Mouse (Mus musculus) forebrain, embryonic 14.5 days (tissue): ENCODE measurements at regions not wholly inside any gene's neighbourhood (a gene's known extent, or its start where the extent isn't known, plus 50 kb on each side); places are given as distances from the start of the nearest gene placed in this dataset.

Experiments
- ATAC-seq: fragments of 200-750 bp; cut with Nextera tagmentation; 2 replicates; pipeline ENCODE4 v1.8.0; 2017; ENCODE audit warnings: mild to moderate bottlenecking, moderate library complexity
- DNase-seq: peaks from one replicate; pipeline ENCODE4 v3.0.0-alpha.2; 2015; ENCODE audit warnings: low spot score
- H3K27ac ChIP-seq: fragments of 300-500 bp; sonication (generic); 2 replicates; pipeline ENCODE4 v1.5.1; 2014; ENCODE audit warnings: low read depth, mild to moderate bottlenecking, control low read depth, low read length, moderate library complexity
- H3K27me3 ChIP-seq: fragments of 300-500 bp; sonication (generic); replicated peaks from 2 replicates; pipeline ENCODE4 v1.6.1; 2014; ENCODE audit warnings: low read length, control low read depth, mixed read lengths; ENCODE audit not compliant: control insufficient read depth, insufficient read depth
- H3K36me3 ChIP-seq: fragments of 300-500 bp; sonication (generic); 2 replicates; pipeline ENCODE4 v1.6.1; 2014; ENCODE audit warnings: low read length, control low read depth; ENCODE audit not compliant: control insufficient read depth, insufficient read depth
- H3K4me1 ChIP-seq: fragments of 300-500 bp; sonication (generic); 2 replicates; pipeline ENCODE4 v1.6.1; 2014; ENCODE audit warnings: antibody characterized with exemption, low read length, control low read depth; ENCODE audit not compliant: control insufficient read depth, insufficient read depth
- H3K4me2 ChIP-seq: fragments of 300-500 bp; sonication (generic); 2 replicates; pipeline ENCODE4 v1.6.1; 2014; ENCODE audit warnings: mild to moderate bottlenecking, control low read depth, low read length
- H3K4me3 ChIP-seq: fragments of 300-500 bp; sonication (generic); 2 replicates; pipeline ENCODE4 v1.5.1; 2014; ENCODE audit warnings: low read depth, low read length, control low read depth
- H3K9ac ChIP-seq: fragments of 300-500 bp; sonication (generic); 2 replicates; pipeline ENCODE4 v1.6.1; 2014; ENCODE audit warnings: mild to moderate bottlenecking, low read length, control low read depth, moderate library complexity
- H3K9me3 ChIP-seq: fragments of 300-500 bp; sonication (generic); replicated peaks from 2 replicates; pipeline ENCODE4 v1.6.1; 2016; ENCODE audit warnings: low read length, control low read depth, mixed read lengths; ENCODE audit not compliant: control insufficient read depth
- WGBS: fragments of 180-500 bp; shearing (Covaris S2); extraction: QIAGEN DNeasy Blood & Tissue Kit; methylation state at CpG from one replicate; pipeline ENCODE4 v1.1.7; 2014; 5-methylcytosine and 5-hydroxymethylcytosine counted together

DNA sequence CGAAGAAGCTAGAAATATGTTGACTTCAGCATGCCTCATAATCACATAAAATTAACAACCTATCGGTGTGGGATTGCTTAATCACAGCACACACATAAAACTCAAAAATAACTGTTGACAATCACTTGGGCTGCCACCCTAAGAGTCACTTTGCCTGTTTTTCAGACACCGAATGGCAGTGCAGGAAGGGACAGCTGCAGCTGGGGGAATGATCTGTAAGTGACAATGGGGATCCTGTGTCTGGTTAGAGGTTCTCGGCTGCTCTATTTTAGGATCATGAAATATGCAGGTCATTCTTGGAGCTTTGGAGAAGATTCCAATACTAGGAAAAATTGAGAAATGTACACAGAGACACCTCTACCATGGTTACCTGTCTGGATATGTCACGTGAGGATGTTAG lies 54.4 kb upstream of the Tcf12 start:
- ATAC-seq (no peak), DNase-seq (no peak)
- Histone ChIP-seq H3K9me3 (no peaks in the 10 kb centered on the region), H3K36me3 (no peaks in the 10 kb centered on the region), H3K4me1 (peaks cover 4% of the 10 kb centered on the region; the same call in 1 of the 2 replicates), H3K27ac (no peak overlapping the region), H3K4me2 (no peak overlapping the region), H3K9ac (no peak overlapping the region), H3K4me3 (no peak overlapping the region), H3K27me3 (no peaks in the 10 kb centered on the region)
- WGBS, result 85% methylated on average over 5 of the region's 5 CpGs

DNA sequence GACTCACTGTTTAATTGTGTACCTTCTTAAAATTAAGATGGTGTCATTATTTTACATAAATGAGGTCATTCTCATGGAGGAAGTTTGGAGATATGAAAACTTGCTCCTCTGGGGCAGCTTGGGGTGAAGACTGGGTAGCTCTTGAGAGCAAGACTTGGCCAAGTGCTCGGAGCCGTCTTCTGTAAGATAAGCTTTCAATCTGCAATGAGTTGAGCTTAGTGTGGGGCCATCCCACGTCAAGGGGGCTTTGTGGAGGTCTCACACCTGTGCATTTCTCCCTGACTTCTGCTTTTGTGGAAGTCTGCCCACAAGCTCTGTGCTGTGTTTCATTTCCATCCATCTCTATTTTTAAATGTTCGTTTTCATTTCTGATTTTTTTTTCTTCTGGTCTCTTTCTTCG lies 54.9 kb upstream of the Tcf12 start:
- Histone ChIP-seq H3K36me3 (no peaks in the 10 kb centered on the region), H3K9ac (no peak overlapping the region), H3K27ac (no peak overlapping the region), H3K9me3 (no peaks in the 10 kb centered on the region), H3K4me3 (no peak overlapping the region), H3K4me1 (peaks cover 4% of the 10 kb centered on the region; the same call in 1 of the 2 replicates), H3K4me2 (no peak overlapping the region), H3K27me3 (no peaks in the 10 kb centered on the region)
- 83% methylated on average over 5 of the region's 5 CpGs for WGBS
- DNase-seq (no peak), ATAC-seq (no peak)

DNA sequence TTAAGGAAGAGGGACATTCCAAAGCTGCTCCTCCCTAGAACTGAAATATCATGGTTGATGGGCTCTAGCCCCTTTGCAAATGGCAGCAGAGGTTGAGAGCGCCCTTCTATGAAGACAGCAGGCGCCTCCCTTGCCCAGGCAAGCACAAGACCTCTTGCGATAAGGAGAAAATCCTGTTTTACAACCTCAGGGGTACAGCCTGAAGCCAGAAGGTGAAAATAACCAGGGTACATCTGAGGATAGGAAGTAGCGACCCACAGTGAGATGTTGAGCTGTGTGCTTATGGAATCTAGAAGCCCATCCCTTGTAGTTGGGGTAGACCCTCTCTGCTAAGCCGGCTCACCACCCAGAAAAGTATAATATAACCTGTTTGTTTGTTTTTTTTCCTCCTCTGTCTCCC lies 57.6 kb upstream of the Tcf12 start:
- ATAC-seq, result no peak
- Histone ChIP-seq H3K36me3 (no peaks in the 10 kb centered on the region), H3K27ac (no peak overlapping the region), H3K4me3 (no peak overlapping the region), H3K4me1 (peaks cover 4% of the 10 kb centered on the region; the same call in 1 of the 2 replicates), H3K27me3 (no peaks in the 10 kb centered on the region), H3K9me3 (no peaks in the 10 kb centered on the region), H3K9ac (no peak overlapping the region), H3K4me2 (peak overlapping the region; percentile 49; the same call in 1 of the 2 replicates)
- WGBS, result 74% methylated on average over 5 of the region's 5 CpGs
- DNase-seq, result no peak

DNA sequence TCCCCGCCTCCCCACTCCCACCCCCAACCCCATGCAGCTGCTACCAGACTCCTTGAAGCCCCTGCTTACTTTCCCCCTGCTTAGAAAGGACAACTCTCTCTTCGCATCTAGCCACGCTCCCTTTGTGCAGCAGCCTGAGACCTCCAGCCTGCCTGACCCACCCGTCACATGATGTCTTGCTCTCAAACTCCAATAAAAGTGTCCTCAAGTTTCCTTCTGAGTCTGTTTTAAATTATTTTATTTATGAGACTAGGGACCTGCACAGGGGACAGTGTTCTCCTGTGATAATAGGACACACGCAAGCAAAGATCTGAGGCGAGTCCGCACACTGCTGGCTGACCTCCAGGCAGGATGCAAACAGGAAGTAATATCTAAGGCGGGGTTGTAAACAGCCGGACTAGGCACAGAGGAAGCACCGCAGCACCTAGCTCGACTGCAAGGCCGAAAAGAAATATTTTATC lies 58.1 kb upstream of the Tcf12 start:
- no peaks in the 10 kb centered on the region for H3K36me3 ChIP-seq

DNA sequence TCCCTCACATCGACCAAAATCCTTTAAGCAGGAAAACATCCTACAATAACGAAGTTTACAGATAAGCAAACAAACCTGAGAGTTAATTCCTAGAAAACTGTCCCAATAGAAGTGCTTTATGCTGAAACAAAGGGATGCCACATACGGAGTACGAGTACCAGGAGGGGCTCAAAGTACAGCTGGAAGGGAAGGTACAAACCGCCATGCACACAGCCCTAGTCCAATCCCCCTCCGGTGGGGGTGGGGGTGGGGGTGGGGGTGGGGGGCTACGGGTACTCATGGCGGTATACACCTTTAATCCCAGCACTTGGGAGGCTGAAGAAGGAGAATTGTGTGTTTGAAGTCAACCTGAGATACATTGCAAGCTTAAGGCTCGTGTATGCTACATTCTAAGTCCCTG lies 58.6 kb upstream of the Tcf12 start:
- H3K27ac ChIP-seq, result no peak overlapping the region
- H3K36me3 ChIP-seq, result no peaks in the 10 kb centered on the region
- H3K4me1 ChIP-seq, result peaks cover 4% of the 10 kb centered on the region; the same call in 1 of the 2 replicates
- no peaks in the 10 kb centered on the region for H3K9me3 ChIP-seq
- H3K4me2 ChIP-seq, result peak overlapping the region; percentile 49
- H3K9ac ChIP-seq, result peak overlapping the region; percentile 47; the same call in 1 of the 2 replicates
- H3K4me3 ChIP-seq, result peak overlapping the region; percentile 19
- 4% methylated on average over 9 of the region's 9 CpGs for WGBS
- no peak for ATAC-seq
- no peak for DNase-seq
- H3K27me3 ChIP-seq, result no peaks in the 10 kb centered on the region

More for the DNA sequence above, 58.1 kb upstream of the Tcf12 start:
- Histone ChIP-seq H3K27me3 (no peaks in the 10 kb centered on the region), H3K4me2 (peak overlapping the region; percentile 49), H3K4me3 (peak overlapping the region; percentile 19), H3K9ac (peak overlapping the region; percentile 47; the same call in 1 of the 2 replicates), H3K9me3 (no peaks in the 10 kb centered on the region), H3K4me1 (peaks cover 4% of the 10 kb centered on the region; the same call in 1 of the 2 replicates), H3K27ac (no peak overlapping the region)
- WGBS, result 5% methylated on average over 12 of the region's 12 CpGs
- peak; percentile 46 for DNase-seq
- ATAC-seq, result no peak

DNA sequence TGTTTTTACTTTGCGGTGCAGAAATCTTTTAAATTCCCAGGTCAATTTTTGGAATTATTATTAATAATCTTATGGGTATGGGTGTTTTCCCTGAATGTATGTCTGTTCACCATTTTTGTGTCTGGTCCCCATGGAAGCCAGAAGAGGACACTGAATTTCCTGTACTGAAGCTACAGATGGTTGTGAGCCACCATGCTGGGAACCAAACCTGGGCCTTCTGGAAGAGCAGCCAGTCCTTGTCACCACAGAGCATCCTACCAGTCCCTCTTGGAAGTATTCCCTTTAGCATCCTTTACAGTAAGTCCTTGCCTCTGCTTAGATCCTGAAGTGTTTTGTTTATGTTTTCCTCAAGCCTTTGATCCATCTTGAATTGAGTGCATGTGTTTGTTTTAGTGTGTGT lies 60.7 kb upstream of the Tcf12 start:
- H3K27ac ChIP-seq, result no peak overlapping the region
- H3K9ac ChIP-seq, result no peak overlapping the region
- no peaks in the 10 kb centered on the region for H3K36me3 ChIP-seq
- no peak for DNase-seq
- peaks cover 4% of the 10 kb centered on the region; the same call in 1 of the 2 replicates for H3K4me1 ChIP-seq
- 100% methylated on average over 1 of the region's 1 CpGs for WGBS
- no peak for ATAC-seq
- H3K4me2 ChIP-seq, result no peak overlapping the region
- no peak overlapping the region for H3K4me3 ChIP-seq
- H3K27me3 ChIP-seq, result no peaks in the 10 kb centered on the region
- H3K9me3 ChIP-seq, result no peaks in the 10 kb centered on the region

DNA sequence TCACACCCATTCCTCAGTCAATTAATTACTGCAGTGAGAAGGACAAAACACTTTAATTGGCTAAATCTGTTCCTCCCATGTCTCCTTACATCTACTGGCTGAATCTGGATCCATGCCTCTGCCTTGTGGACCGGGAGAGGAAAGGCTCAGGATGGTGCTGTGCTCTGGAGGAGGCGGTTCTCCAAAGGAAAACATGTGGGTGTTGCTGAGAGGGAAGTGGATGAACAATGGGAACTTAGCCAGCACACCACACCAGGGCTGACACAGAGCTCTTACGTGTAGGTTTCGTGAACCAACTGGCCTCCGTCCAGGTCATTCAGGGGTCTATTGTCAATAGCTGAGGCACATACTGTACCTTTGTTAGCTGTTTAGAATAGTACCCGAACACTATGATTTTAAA lies 69.3 kb upstream of the Tcf12 start:
- 38% methylated on average over 6 of the region's 6 CpGs for WGBS
- Histone ChIP-seq H3K9me3 (no peaks in the 10 kb centered on the region), H3K4me2 (no peak overlapping the region), H3K9ac (no peak overlapping the region), H3K4me1 (no peaks in the 10 kb centered on the region; the same call in 1 of the 2 replicates), H3K36me3 (no peaks in the 10 kb centered on the region), H3K27ac (no peak overlapping the region), H3K27me3 (no peaks in the 10 kb centered on the region), H3K4me3 (no peak overlapping the region)
- ATAC-seq (no peak), DNase-seq (peak; percentile 44)

DNA sequence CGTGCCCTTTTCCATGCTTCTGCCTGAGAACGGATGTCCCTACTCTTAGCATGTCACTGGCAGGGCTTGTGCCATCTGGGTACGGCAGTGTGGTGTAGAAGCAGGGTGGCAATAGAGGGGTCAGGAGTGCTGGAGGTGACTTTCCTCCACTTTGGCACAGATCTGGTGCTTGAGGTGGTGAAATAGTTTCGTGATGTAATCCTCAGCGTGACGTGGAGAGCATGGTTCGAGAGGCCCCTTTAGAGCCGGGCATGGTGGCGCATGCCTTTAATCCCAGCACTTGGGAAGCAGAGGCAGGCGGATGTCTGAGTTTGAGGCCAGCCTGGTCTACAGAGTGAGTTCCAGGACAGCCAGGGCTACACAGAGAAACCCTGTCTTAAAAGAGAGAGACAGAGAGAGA lies 71.7 kb upstream of the Tcf12 start:
- H3K36me3 ChIP-seq, result no peaks in the 10 kb centered on the region
- no peaks in the 10 kb centered on the region for H3K27me3 ChIP-seq
- WGBS, result 93% methylated on average over 10 of the region's 10 CpGs
- H3K4me1 ChIP-seq, result no peaks in the 10 kb centered on the region; the same call in 1 of the 2 replicates
- H3K4me3 ChIP-seq, result no peak overlapping the region
- no peak overlapping the region for H3K9ac ChIP-seq
- H3K27ac ChIP-seq, result no peak overlapping the region
- H3K9me3 ChIP-seq, result no peaks in the 10 kb centered on the region
- DNase-seq, result no peak
- H3K4me2 ChIP-seq, result no peak overlapping the region
- no peak for ATAC-seq

DNA sequence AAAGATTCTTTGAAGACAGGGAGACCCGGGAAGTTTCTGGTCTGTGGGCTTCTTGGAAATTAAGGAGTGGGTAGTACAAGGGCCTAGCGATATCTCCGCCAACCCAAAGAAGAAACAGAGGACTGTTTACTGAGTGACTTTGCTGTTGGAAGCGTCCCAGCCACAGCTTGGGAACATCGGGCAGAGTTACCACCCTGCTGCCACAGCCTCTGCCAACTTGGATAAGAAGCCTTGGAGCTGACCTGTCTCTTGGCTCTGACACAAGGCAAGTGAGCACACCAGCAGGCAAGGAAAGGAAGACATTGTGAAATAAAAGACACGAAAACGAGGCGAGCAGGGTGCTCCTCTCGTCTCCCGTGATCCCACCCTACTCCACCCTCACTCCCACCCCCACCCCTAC lies 72.3 kb upstream of the Tcf12 start:
- 71% methylated on average over 10 of the region's 10 CpGs for WGBS
- Histone ChIP-seq H3K9me3 (no peaks in the 10 kb centered on the region), H3K27me3 (no peaks in the 10 kb centered on the region), H3K4me2 (no peak overlapping the region), H3K4me1 (no peaks in the 10 kb centered on the region; the same call in 1 of the 2 replicates), H3K36me3 (no peaks in the 10 kb centered on the region), H3K27ac (no peak overlapping the region), H3K9ac (no peak overlapping the region), H3K4me3 (no peak overlapping the region)
- no peak for ATAC-seq
- peak; percentile 59 for DNase-seq
